Mouse (Mus musculus): ENCODE measurements at regions not wholly inside any gene's neighbourhood (a gene's known extent, or its start where the extent isn't known, plus 50 kb on each side); places are given as distances from the start of the nearest gene placed in this dataset.

- in situ Hi-C loops (cut with MboI, MseI): loop anchor here (10.0 kb wide), 1 partner anchor 440 kb away; no protein-coding TSS in a partner anchor
Measured at GRCm38 (mm10) chr7:88544393-88544792, 114.3 kb downstream of the Rab38 start.

- in situ Hi-C loops (cut with MboI, MseI): loop anchor here (10.0 kb wide), 1 partner anchor 440 kb away; no protein-coding TSS in a partner anchor
Measured at GRCm38 (mm10) chr7:88544976-88545654, 115.0 kb downstream of the Rab38 start.

- in situ Hi-C loops (cut with MboI, MseI): no loop called here
Measured at GRCm38 (mm10) chr7:88575073-88575472, 145.0 kb downstream of the Rab38 start.

- in situ Hi-C loops (cut with MboI, MseI): no loop called here
Measured at GRCm38 (mm10) chr7:88600781-88601180, 170.7 kb downstream of the Rab38 start.
